Mouse (Mus musculus): ENCODE data around the gene Rapgef6. TPM values are rescaled to one million over a fixed set of nuclear protein-coding genes. Genes with fewer than 3 reads are reported as not detected.

The Rapgef6 gene
- 13.5 and 15.9 TPM in 2 replicates for polyA plus RNA-seq (2015; fragmentation: Nextera tagmentation; extraction: Ambion mirVana)

DNA sequence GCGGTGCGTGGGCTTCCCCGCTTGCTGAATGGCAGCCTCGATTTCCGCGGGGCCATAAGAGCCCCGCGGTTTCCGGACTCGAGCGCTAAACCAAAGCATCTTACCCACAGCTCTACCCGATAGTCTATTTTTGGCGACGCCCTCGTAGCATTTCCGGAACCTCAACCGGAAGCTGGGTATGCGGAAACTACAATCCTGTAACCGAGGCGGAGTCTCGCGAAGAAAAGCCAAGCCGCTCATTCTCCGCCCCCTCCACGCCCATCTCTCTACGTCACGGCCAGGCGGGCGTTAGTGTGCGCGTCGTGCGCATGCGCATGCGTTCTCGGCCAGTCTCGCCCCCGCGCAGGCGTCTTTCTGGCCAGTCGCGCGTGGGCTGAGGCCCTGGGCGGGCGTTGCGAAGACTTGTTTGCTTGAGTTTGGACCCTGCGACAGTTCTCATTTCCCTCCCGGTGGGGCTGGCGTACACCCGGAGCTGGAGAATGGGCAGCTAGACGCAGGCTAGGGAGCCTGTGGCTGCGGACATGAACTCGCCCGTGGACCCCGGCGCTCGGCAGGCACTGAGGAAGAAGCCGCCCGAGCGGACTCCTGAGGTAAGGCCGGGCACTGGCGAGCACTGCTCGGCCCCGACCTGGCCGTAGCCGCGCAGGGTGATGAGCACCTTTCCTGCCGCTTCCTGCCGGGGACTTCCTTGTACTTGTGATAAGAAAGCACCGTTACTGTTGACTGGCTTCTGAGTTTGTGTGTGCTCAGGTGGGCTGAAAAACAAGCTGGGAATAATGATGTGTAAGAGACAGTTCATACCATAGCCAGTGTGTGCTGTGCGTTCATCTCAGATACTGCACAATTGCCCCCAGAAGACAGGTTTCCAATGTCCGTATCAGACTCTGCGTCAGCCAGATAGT lies at the start of gene Rapgef6:
Gene Rapgef6, plus strand, starts transcription at position 319 of the 902 bp plus-strand sequence.
- H3K4me3 ChIP-seq (ENCODE audit: low read depth, low read length): peak within 1 kb of the TSS; percentile 95
- peaks cover 5% of the 10 kb centered on the region; the same call in 1 of the 2 replicates for H3K4me1 ChIP-seq (replicated peaks; ENCODE audit: control insufficient read depth, insufficient read depth, low read length)
- peak within 1 kb of the TSS; percentile 81 for H3K4me2 ChIP-seq (replicated peaks; ENCODE audit: low read depth)
- no peaks in the 10 kb centered on the region for H3K27me3 ChIP-seq (replicated peaks; ENCODE audit: control insufficient read depth, insufficient read depth, low read length)
- TF ChIP-seq CTCF (IDR thresholded peaks at IDR 0.05; ENCODE audit: low read depth): no peak
- H3K9ac ChIP-seq (ENCODE audit: low read depth, low read length): peak within 1 kb of the TSS; percentile 90
- H3K27ac ChIP-seq (ENCODE audit: low read depth, low read length): peak within 1 kb of the TSS; percentile 99
- ATAC-seq: peak; percentile 98
- H3K9me3 ChIP-seq (ENCODE audit: control insufficient read depth): no peaks in the 10 kb centered on the region
- no peaks in the 10 kb centered on the region for H3K36me3 ChIP-seq (ENCODE audit: control insufficient read depth, insufficient read depth)
- WGBS: under 1% methylated on average over 73 of the region's 73 CpGs

DNA sequence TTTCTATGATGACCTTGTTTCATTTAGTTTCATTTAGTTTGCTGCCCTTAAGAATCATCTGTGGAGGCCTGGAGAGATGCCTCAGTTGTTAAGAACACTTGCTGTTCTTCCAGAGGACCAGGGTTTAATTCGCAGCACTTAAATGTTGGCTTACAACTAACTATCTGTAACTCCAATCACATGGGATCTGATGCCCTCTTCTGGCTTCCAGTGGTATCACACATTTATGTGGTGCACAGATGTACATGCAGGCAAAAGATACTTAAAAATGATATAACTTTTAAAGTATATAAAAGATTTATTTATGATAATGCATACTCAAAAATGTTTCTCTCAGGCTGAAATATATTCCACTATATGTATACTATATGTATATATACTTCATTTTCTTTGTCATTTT lies 44.2 kb upstream of the Rapgef6 start:
- no peak overlapping the region for H3K4me2 ChIP-seq (replicated peaks; ENCODE audit: low read depth)
- TF ChIP-seq CTCF (IDR thresholded peaks at IDR 0.05; ENCODE audit: low read depth): peak; percentile 69
- 91% methylated on average over 1 of the region's 1 CpGs for WGBS
- H3K4me3 ChIP-seq (ENCODE audit: low read depth, low read length): no peak overlapping the region
- no peaks in the 10 kb centered on the region for H3K27me3 ChIP-seq (replicated peaks; ENCODE audit: control insufficient read depth, insufficient read depth, low read length)
- no peak overlapping the region for H3K27ac ChIP-seq (ENCODE audit: low read depth, low read length)
- H3K9me3 ChIP-seq (ENCODE audit: control insufficient read depth): no peaks in the 10 kb centered on the region
- no peak for ATAC-seq
- H3K9ac ChIP-seq (ENCODE audit: low read depth, low read length): no peak overlapping the region
- H3K36me3 ChIP-seq (ENCODE audit: control insufficient read depth, insufficient read depth): peaks cover 17% of the 10 kb centered on the region
- no peaks in the 10 kb centered on the region for H3K4me1 ChIP-seq (replicated peaks; ENCODE audit: control insufficient read depth, insufficient read depth, low read length)

DNA sequence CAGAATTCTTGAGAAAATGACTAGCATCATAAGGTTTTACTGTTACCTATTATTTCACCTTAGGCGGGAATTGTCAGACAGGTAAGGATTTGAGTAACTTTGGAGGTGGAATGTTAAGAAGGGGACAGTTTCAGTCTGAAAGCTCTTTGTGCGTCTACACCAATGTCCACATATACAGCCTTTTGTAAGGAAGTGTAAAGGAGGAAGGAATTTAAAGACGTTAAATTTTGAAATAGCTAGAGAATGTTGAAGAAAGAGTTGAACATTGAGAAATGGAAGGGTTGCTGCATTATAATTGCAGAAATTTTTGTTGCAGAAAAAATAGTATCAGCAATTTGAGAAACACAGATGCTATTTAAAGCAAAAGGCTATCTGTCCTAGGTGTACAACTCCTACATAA lies 36.6 kb upstream of the Rapgef6 start:
- ATAC-seq: no peak
- Histone ChIP-seq H3K4me3 (ENCODE audit: low read depth, low read length) (no peak overlapping the region), H3K27ac (ENCODE audit: low read depth, low read length) (no peak overlapping the region), H3K4me2 (replicated peaks; ENCODE audit: low read depth) (no peak overlapping the region), H3K9ac (ENCODE audit: low read depth, low read length) (no peak overlapping the region), H3K9me3 (ENCODE audit: control insufficient read depth) (no peaks in the 10 kb centered on the region), H3K27me3 (replicated peaks; ENCODE audit: control insufficient read depth, insufficient read depth, low read length) (no peaks in the 10 kb centered on the region), H3K4me1 (replicated peaks; ENCODE audit: control insufficient read depth, insufficient read depth, low read length) (no peaks in the 10 kb centered on the region), H3K36me3 (ENCODE audit: control insufficient read depth, insufficient read depth) (0 out of 2 replicates have a peak, but pooled peaks cover 5% of the 10 kb centered on the region)
- TF ChIP-seq CTCF (IDR thresholded peaks at IDR 0.05; ENCODE audit: low read depth): no peak
- WGBS: 90% methylated on average over 3 of the region's 3 CpGs

DNA sequence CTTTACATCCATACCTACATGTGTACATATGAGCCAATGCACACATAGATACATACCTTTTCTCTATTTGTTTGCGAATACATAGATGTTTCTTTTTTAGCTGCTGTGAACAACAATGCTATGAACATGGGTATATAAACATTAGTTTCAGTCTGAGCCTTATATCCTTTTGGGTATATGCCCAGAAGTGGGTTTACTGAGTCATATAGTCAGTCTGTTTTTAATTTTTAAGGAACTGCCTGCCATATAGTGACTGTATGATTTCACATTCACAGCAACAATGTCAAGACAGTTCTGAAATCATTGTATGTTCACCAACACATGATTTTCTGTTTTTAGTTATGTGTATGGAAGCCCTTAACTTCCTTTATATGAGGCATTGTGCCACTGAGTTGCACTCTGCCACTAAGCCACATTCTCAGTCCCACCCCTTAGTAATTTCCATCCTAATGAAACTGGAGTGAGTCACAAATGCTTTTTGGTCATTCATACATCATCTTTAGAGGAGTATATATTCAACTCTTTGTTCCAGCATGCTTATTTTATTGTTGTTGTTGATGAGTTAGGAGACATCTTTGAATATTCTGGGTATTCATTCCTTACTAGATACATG lies 30.6 kb upstream of the Rapgef6 start:
- Histone ChIP-seq H3K4me3 (ENCODE audit: low read depth, low read length) (no peak overlapping the region), H3K27me3 (replicated peaks; ENCODE audit: control insufficient read depth, insufficient read depth, low read length) (no peaks in the 10 kb centered on the region), H3K9ac (ENCODE audit: low read depth, low read length) (no peak overlapping the region), H3K9me3 (ENCODE audit: control insufficient read depth) (no peaks in the 10 kb centered on the region), H3K27ac (ENCODE audit: low read depth, low read length) (no peak overlapping the region), H3K4me2 (replicated peaks; ENCODE audit: low read depth) (no peak overlapping the region), H3K4me1 (replicated peaks; ENCODE audit: control insufficient read depth, insufficient read depth, low read length) (no peaks in the 10 kb centered on the region), H3K36me3 (ENCODE audit: control insufficient read depth, insufficient read depth) (no peaks in the 10 kb centered on the region; the same call in 1 of the 2 replicates)
- no peak for TF ChIP-seq CTCF (IDR thresholded peaks at IDR 0.05; ENCODE audit: low read depth)
- ATAC-seq: no peak
- 96% methylated on average over 1 of the region's 1 CpGs for whole genome bisulfite sequencing

DNA sequence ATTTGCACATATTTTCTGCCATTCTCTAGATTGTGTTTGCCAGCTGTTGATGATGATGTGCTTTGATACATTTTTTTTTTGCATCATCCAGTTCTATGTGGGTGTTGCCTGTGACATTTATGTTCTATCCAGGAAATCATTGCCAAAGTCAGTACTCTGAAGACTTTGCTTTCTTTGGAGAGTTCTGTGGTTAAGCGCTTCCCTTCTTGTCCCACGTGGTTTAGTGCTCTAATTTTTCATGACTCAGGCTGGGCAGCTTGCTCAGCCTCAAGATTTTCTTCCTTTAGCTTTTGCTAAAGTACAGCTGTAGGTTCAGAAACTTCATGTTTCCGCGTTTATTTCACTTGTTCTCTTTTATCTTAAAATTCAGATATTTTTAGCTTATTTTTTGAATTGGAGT lies 30.1 kb upstream of the Rapgef6 start:
- Histone ChIP-seq H3K4me2 (replicated peaks; ENCODE audit: low read depth) (no peak overlapping the region), H3K36me3 (ENCODE audit: control insufficient read depth, insufficient read depth) (no peaks in the 10 kb centered on the region; the same call in 1 of the 2 replicates), H3K9ac (ENCODE audit: low read depth, low read length) (no peak overlapping the region), H3K27ac (ENCODE audit: low read depth, low read length) (no peak overlapping the region), H3K9me3 (ENCODE audit: control insufficient read depth) (no peaks in the 10 kb centered on the region), H3K4me1 (replicated peaks; ENCODE audit: control insufficient read depth, insufficient read depth, low read length) (no peaks in the 10 kb centered on the region), H3K4me3 (ENCODE audit: low read depth, low read length) (no peak overlapping the region), H3K27me3 (replicated peaks; ENCODE audit: control insufficient read depth, insufficient read depth, low read length) (no peaks in the 10 kb centered on the region)
- ATAC-seq: no peak
- WGBS: 85% methylated on average over 4 of the region's 4 CpGs
- TF ChIP-seq CTCF (IDR thresholded peaks at IDR 0.05; ENCODE audit: low read depth): no peak

DNA sequence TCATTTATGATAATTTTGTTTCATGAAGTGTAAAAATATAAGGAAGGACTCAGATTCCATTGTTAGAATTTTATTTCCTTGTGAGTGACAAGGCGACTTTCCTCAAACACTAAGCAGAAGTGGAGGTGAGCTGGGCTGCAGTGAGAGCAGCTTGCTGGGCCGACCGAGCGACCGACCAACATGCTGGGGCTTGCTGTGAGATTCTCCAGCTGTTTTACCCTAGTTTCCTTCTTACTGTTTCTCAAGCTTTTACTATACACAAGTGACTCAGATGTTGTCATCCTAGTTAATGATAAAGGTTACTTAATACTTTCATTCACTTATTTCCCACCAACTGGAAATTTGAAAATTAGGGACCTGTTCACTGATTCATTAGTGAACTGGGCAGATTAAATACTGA lies 22.8 kb upstream of the Rapgef6 start:
- no peak for TF ChIP-seq CTCF (IDR thresholded peaks at IDR 0.05; ENCODE audit: low read depth)
- WGBS: 74% methylated on average over 5 of the region's 5 CpGs
- no peak for ATAC-seq

More for the DNA sequence above, 22.8 kb upstream of the Rapgef6 start:
- Histone ChIP-seq H3K9ac (ENCODE audit: low read depth, low read length) (no peak overlapping the region), H3K27me3 (replicated peaks; ENCODE audit: control insufficient read depth, insufficient read depth, low read length) (no peaks in the 10 kb centered on the region), H3K4me1 (replicated peaks; ENCODE audit: control insufficient read depth, insufficient read depth, low read length) (no peaks in the 10 kb centered on the region), H3K36me3 (ENCODE audit: control insufficient read depth, insufficient read depth) (peaks cover 31% of the 10 kb centered on the region), H3K4me2 (replicated peaks; ENCODE audit: low read depth) (no peak overlapping the region), H3K27ac (ENCODE audit: low read depth, low read length) (no peak overlapping the region), H3K9me3 (ENCODE audit: control insufficient read depth) (no peaks in the 10 kb centered on the region), H3K4me3 (ENCODE audit: low read depth, low read length) (no peak overlapping the region)
